Mouse (Mus musculus) liver, embryonic 11.5 days (tissue): ENCODE results near the gene Gmds. TPM values are rescaled to one million over a fixed set of nuclear protein-coding genes. Genes with fewer than 3 reads are reported as not detected.

Source experiments
- ATAC-seq: fragments of 200-750 bp; cut with Nextera tagmentation; replicated peaks from 2 replicates; pipeline ENCODE4 v1.8.0; 2017; ENCODE audit warnings: moderate number of reproducible peaks, mild to moderate bottlenecking, moderate TSS enrichment, moderate library complexity; ENCODE audit not compliant: low FRiP score
- DNase-seq: peaks from one replicate; pipeline ENCODE4 v3.0.0-alpha.2; 2017; ENCODE audit warnings: low spot score
- H3K27ac ChIP-seq: fragments of 300-500 bp; sonication (generic); 2 replicates; pipeline ENCODE4 v1.5.1; 2014; ENCODE audit warnings: mild to moderate bottlenecking, low read depth, low read length, control low read depth
- H3K27me3 ChIP-seq: fragments of 300-500 bp; sonication (generic); replicated peaks from 2 replicates; pipeline ENCODE4 v1.6.1; 2014; ENCODE audit warnings: low read length, mixed read lengths; ENCODE audit not compliant: control insufficient read depth, insufficient read depth
- H3K36me3 ChIP-seq: fragments of 300-500 bp; sonication (generic); 2 replicates; pipeline ENCODE4 v1.6.1; 2014; ENCODE audit warnings: mild to moderate bottlenecking, low read length, moderate library complexity, mixed read lengths; ENCODE audit not compliant: control insufficient read depth, insufficient read depth
- H3K4me1 ChIP-seq: fragments of 300-500 bp; sonication (generic); replicated peaks from 2 replicates; pipeline ENCODE4 v1.6.1; 2014; ENCODE audit warnings: low read length, mixed read lengths; ENCODE audit not compliant: control insufficient read depth, insufficient read depth
- H3K4me2 ChIP-seq: fragments of 300-500 bp; sonication (generic); 2 replicates; pipeline ENCODE4 v1.6.1; 2014; ENCODE audit warnings: mild to moderate bottlenecking, control low read depth, moderate library complexity
- H3K4me3 ChIP-seq: fragments of 300-500 bp; sonication (generic); 2 replicates; pipeline ENCODE4 v1.5.1; 2014; ENCODE audit warnings: low read depth, low read length, control low read depth
- H3K9ac ChIP-seq: fragments of 300-500 bp; sonication (generic); 2 replicates; pipeline ENCODE4 v1.6.1; 2014; ENCODE audit warnings: low read depth, low read length, control low read depth
- H3K9me3 ChIP-seq: fragments of 300-500 bp; sonication (generic); 2 replicates; pipeline ENCODE4 v1.6.1; 2016; ENCODE audit warnings: low read length, inconsistent platforms, mixed read lengths; ENCODE audit not compliant: control insufficient read depth
- WGBS: fragments of 180-500 bp; shearing (Covaris S2); extraction: QIAGEN DNeasy Blood & Tissue Kit; methylation state at CpG from one replicate; pipeline ENCODE4 v1.1.7; 2014; 5-methylcytosine and 5-hydroxymethylcytosine counted together
- polyA plus RNA-seq: library from polyadenylated mRNA; unstranded; fragments of >200 nt; fragmentation: Nextera tagmentation; extraction: Ambion mirVana; gene quantifications from 2 replicates; pipeline ENCODE4 v1.2.1, GENCODE M21; 2014

The Gmds gene
- polyA plus RNA-seq, 1 experiment from 2014 or later, result 19.7 TPM

DNA sequence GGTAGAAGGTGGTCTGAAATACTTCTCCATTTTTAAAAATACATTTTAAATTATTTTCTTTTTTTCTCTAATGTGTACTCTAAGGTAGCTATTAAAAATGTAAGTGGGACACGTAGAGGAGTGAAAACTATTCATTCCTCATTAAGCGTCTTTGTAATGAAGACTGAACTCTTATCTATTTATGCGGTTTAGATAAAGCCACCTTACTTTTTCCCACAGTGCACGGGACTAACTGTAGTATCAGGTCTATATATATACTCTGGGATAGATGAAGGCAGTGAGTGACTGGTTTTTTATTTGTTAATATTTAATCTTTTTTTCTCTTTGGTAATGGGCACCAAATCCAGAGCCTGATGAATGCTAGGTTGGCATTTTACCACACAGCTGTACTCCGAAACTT is 478.3 kb downstream of the Gmds start:
- Histone ChIP-seq H3K9ac (no peak overlapping the region), H3K4me3 (no peak overlapping the region), H3K4me2 (no peak overlapping the region), H3K4me1 (no peaks in the 10 kb centered on the region), H3K36me3 (no peaks in the 10 kb centered on the region), H3K27ac (no peak overlapping the region), H3K27me3 (no peaks in the 10 kb centered on the region; the same call in 1 of the 2 replicates), H3K9me3 (no peaks in the 10 kb centered on the region)
- 71% methylated on average over 5 of the region's 5 CpGs for WGBS
- ATAC-seq (no peak), DNase-seq (no peak)

- 76% methylated on average over 4 of the region's 4 CpGs for WGBS
- Histone ChIP-seq H3K36me3 (no peaks in the 10 kb centered on the region), H3K4me1 (no peaks in the 10 kb centered on the region), H3K9me3 (no peaks in the 10 kb centered on the region), H3K27ac (no peak overlapping the region), H3K9ac (no peak overlapping the region), H3K4me2 (no peak overlapping the region), H3K4me3 (no peak overlapping the region), H3K27me3 (no peaks in the 10 kb centered on the region; the same call in 1 of the 2 replicates)
- DNase-seq (no peak), ATAC-seq (no peak)
These were observed 484.5 kb downstream of the Gmds start for GRCm38 (mm10) chr13:31854000-31854399.

GRCm38 (mm10) chr13:31853564-31853963 is 485.0 kb downstream of the Gmds start:
- no peak overlapping the region for H3K9ac ChIP-seq
- no peaks in the 10 kb centered on the region for H3K36me3 ChIP-seq
- H3K4me1 ChIP-seq, result no peaks in the 10 kb centered on the region
- H3K4me3 ChIP-seq, result no peak overlapping the region
- H3K27me3 ChIP-seq, result no peaks in the 10 kb centered on the region; the same call in 1 of the 2 replicates
- ATAC-seq (no peak), DNase-seq (no peak)
- 71% methylated on average over 2 of the region's 2 CpGs for WGBS
- H3K4me2 ChIP-seq, result no peak overlapping the region
- no peaks in the 10 kb centered on the region for H3K9me3 ChIP-seq
- H3K27ac ChIP-seq, result no peak overlapping the region

DNA sequence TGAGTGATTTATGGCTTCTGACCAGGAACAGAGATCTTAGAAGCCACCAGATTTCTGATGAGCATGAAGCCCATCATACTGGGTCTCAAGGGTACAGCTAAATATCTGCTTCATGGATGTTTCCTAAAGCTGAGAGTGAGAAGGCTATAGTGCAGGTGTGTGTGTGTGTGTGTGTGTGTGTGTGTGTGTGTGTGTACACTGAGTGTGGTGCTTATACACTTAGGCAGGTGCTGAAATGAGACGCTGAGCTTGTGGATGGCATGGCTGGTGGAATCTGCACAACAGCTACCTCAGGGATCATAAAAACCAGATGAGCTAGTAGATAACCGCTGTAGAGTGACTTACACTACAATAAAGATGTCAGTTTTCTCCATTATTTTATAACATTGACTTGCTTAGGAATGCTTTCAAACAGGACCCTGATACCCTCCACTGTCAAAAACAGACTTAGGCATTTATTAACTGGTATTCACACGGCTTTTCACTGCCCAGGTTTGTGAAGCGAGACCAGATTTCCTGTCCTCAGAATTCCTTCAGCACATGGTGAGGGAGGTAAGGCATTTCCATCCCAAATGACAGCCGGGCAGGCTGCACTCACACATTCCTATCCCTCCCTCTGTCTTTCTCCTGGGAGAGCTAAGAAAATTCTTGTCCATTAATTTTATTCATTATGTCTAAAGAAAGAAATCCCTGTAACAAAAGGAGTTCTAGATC is 489.1 kb downstream of the Gmds start:
- Histone ChIP-seq H3K9me3 (no peaks in the 10 kb centered on the region), H3K27ac (no peak overlapping the region), H3K27me3 (no peaks in the 10 kb centered on the region), H3K4me3 (no peak overlapping the region), H3K36me3 (no peaks in the 10 kb centered on the region), H3K4me2 (no peak overlapping the region), H3K9ac (no peak overlapping the region), H3K4me1 (no peaks in the 10 kb centered on the region)
- WGBS, result 57% methylated on average over 5 of the region's 5 CpGs
- ATAC-seq, result no peak
- DNase-seq, result no peak

- Histone ChIP-seq H3K27me3 (no peaks in the 10 kb centered on the region), H3K36me3 (no peaks in the 10 kb centered on the region), H3K4me2 (no peak overlapping the region), H3K4me1 (no peaks in the 10 kb centered on the region), H3K9me3 (no peaks in the 10 kb centered on the region), H3K4me3 (no peak overlapping the region), H3K9ac (no peak overlapping the region), H3K27ac (no peak overlapping the region)
- WGBS, result 78% methylated on average over 4 of the region's 4 CpGs
- no peak for DNase-seq
- no peak for ATAC-seq
These were observed 502.7 kb downstream of the Gmds start for GRCm38 (mm10) chr13:31835802-31836201.

- WGBS, result 61% methylated on average over 9 of the region's 9 CpGs
- no peaks in the 10 kb centered on the region for H3K9me3 ChIP-seq
- H3K4me3 ChIP-seq, result no peak overlapping the region
- H3K4me2 ChIP-seq, result no peak overlapping the region
- no peaks in the 10 kb centered on the region for H3K27me3 ChIP-seq
- ATAC-seq, result no peak
- no peak overlapping the region for H3K27ac ChIP-seq
- DNase-seq, result no peak
- H3K36me3 ChIP-seq, result no peaks in the 10 kb centered on the region
- H3K4me1 ChIP-seq, result no peaks in the 10 kb centered on the region
- H3K9ac ChIP-seq, result no peak overlapping the region
These were observed 508.2 kb downstream of the Gmds start for GRCm38 (mm10) chr13:31830332-31830731.

GRCm38 (mm10) chr13:31828446-31828845 is 510.1 kb downstream of the Gmds start:
- no peak overlapping the region for H3K4me3 ChIP-seq
- H3K27me3 ChIP-seq, result no peaks in the 10 kb centered on the region
- H3K36me3 ChIP-seq, result no peaks in the 10 kb centered on the region
- no peak overlapping the region for H3K27ac ChIP-seq
- no peak overlapping the region for H3K4me2 ChIP-seq
- DNase-seq, result no peak
- H3K9me3 ChIP-seq, result no peaks in the 10 kb centered on the region
- WGBS, result 79% methylated on average over 4 of the region's 4 CpGs
- no peaks in the 10 kb centered on the region for H3K4me1 ChIP-seq
- no peak for ATAC-seq
- H3K9ac ChIP-seq, result no peak overlapping the region

- 46% methylated on average over 3 of the region's 3 CpGs for WGBS
- no peak overlapping the region for H3K4me2 ChIP-seq
- H3K9me3 ChIP-seq, result no peaks in the 10 kb centered on the region
- H3K4me3 ChIP-seq, result no peak overlapping the region
- H3K27me3 ChIP-seq, result no peaks in the 10 kb centered on the region
- no peak overlapping the region for H3K27ac ChIP-seq
- no peaks in the 10 kb centered on the region for H3K4me1 ChIP-seq
- DNase-seq, result no peak
- H3K9ac ChIP-seq, result no peak overlapping the region
- no peaks in the 10 kb centered on the region for H3K36me3 ChIP-seq
- ATAC-seq, result no peak
These were observed 510.7 kb downstream of the Gmds start for GRCm38 (mm10) chr13:31827820-31828332.

DNA sequence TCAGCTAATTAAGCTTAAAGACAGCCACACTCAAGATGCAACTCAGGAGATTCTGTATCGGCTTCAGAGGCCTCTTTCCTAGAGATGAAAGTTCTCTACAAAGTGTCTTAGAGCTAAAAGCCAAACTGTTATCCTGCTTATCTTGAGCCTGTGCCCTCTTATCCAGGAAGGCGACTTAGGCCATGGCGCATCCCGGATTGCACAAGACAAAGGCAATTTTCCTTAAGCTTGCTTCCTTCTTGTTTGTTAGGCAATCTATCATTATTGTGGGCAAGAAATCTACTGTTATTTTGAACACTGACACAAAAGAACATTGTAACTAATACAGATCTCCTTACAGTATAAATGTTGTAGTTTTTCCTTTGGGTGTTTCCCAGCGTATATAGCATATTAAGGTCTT is 511.4 kb downstream of the Gmds start:
- Histone ChIP-seq H3K4me3 (no peak overlapping the region), H3K9ac (no peak overlapping the region), H3K27me3 (peaks cover 1% of the 10 kb centered on the region; the same call in 1 of the 2 replicates), H3K36me3 (no peaks in the 10 kb centered on the region), H3K4me1 (no peaks in the 10 kb centered on the region), H3K4me2 (no peak overlapping the region), H3K27ac (no peak overlapping the region), H3K9me3 (no peaks in the 10 kb centered on the region)
- DNase-seq (no peak), ATAC-seq (no peak)
- 62% methylated on average over 5 of the region's 5 CpGs for WGBS
